Mouse (Mus musculus) embryonic facial prominence, embryonic 15.5 days (tissue): ENCODE data around the gene Mtx3. TPM values are rescaled to one million over a fixed set of nuclear protein-coding genes. Genes with fewer than 3 reads are reported as not detected.

Source experiments
- ATAC-seq: fragments of 200-750 bp; cut with Nextera tagmentation; 2 replicates; pipeline ENCODE4 v1.8.0; 2017; ENCODE audit warnings: low read depth, moderate TSS enrichment; ENCODE audit not compliant: insufficient number of reproducible peaks, low FRiP score, low TSS enrichment
- H3K27ac ChIP-seq: fragments of 300-500 bp; sonication (generic); replicated peaks from 2 replicates; pipeline ENCODE4 v1.5.1; 2015; ENCODE audit warnings: mild to moderate bottlenecking, inconsistent platforms
- H3K27me3 ChIP-seq: fragments of 300-500 bp; sonication (generic); 2 replicates; pipeline ENCODE4 v1.6.1; 2015; ENCODE audit warnings: inconsistent platforms
- H3K36me3 ChIP-seq: fragments of 300-500 bp; sonication (generic); 2 replicates; pipeline ENCODE4 v1.6.1; 2015; ENCODE audit warnings: mild to moderate bottlenecking, inconsistent platforms
- H3K4me1 ChIP-seq: fragments of 300-500 bp; sonication (generic); 2 replicates; pipeline ENCODE4 v1.6.1; 2015; ENCODE audit warnings: inconsistent platforms
- H3K4me2 ChIP-seq: fragments of 300-500 bp; sonication (generic); replicated peaks from 2 replicates; pipeline ENCODE4 v1.6.1; 2015; ENCODE audit warnings: mild to moderate bottlenecking, inconsistent platforms
- H3K4me3 ChIP-seq: fragments of 300-500 bp; sonication (generic); replicated peaks from 2 replicates; pipeline ENCODE4 v1.5.1; 2015; ENCODE audit warnings: mild to moderate bottlenecking, inconsistent platforms
- H3K9ac ChIP-seq: fragments of 300-500 bp; sonication (generic); 2 replicates; pipeline ENCODE4 v1.6.1; 2015; ENCODE audit warnings: inconsistent platforms
- H3K9me3 ChIP-seq: fragments of 300-500 bp; sonication (generic); replicated peaks from 2 replicates; pipeline ENCODE4 v1.6.1; 2016; ENCODE audit warnings: inconsistent platforms
- WGBS: fragments of 180-500 bp; shearing (Covaris S2); methylation state at CpG from one replicate; pipeline ENCODE4 v1.1.7; 2015; 5-methylcytosine and 5-hydroxymethylcytosine counted together
- polyA plus RNA-seq: library from polyadenylated mRNA; unstranded; fragments of >200 nt; fragmentation: Nextera tagmentation; extraction: Ambion mirVana; gene quantifications from 2 replicates; pipeline ENCODE4 v1.2.1, GENCODE M21; 2015

Mtx3 gene
- polyA plus RNA-seq, 1 experiment from 2014 or later: 3.8 TPM

DNA sequence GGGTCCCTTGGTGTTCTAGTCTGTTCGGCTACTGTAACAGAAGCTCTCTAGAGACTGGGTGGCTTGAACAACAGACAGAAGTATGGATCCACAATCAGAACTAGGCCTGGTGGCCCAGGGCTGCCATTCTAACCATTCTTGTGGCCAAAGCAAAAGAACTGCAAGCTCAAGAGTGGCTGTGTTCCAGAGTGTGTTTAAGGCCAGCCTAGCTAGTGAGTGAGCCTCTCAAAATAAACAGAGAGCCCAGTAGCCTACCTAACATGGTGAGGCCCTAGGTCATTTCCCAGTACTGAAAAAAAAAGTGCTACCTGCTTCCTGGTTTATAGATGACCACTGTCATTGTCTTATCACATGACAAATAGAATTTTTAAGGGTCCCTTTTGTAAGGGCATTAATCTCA, 39.6 kb downstream of the Mtx3 start:
- Histone ChIP-seq H3K4me1 (no peaks in the 10 kb centered on the region), H3K4me2 (no peak overlapping the region), H3K9me3 (no peaks in the 10 kb centered on the region), H3K27me3 (no peaks in the 10 kb centered on the region), H3K36me3 (no peaks in the 10 kb centered on the region), H3K4me3 (no peak overlapping the region), H3K27ac (no peak overlapping the region), H3K9ac (no peak overlapping the region)
- 71% methylated on average over 1 of the region's 1 CpGs for WGBS
- no peak for ATAC-seq

DNA sequence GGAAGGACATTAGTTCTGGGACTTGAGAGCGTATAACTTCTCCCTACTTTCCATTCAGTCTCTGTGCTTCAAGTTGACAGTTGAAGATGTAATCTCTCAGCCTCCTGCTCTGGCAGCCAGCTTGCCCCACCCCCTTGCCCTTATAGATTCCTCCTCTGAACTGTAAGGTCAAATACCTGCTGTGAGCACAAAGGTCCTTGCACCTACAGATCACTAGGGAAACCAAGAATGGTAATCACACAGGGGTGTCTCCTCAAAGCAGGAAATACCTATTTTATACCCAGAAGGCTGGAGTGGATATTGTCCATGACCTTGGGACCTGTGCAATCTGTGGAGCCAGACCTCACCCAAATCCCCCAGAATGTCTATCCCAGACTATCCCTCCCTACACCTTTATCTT, 40.4 kb downstream of the Mtx3 start:
- Histone ChIP-seq H3K27me3 (no peaks in the 10 kb centered on the region), H3K4me2 (no peak overlapping the region), H3K36me3 (no peaks in the 10 kb centered on the region), H3K27ac (no peak overlapping the region), H3K4me3 (no peak overlapping the region), H3K9me3 (no peaks in the 10 kb centered on the region), H3K9ac (no peak overlapping the region), H3K4me1 (no peaks in the 10 kb centered on the region)
- 71% methylated on average over 1 of the region's 1 CpGs for WGBS
- ATAC-seq: no peak

- H3K27ac ChIP-seq: no peak overlapping the region
- WGBS: 57% methylated on average over 6 of the region's 6 CpGs
- H3K4me2 ChIP-seq: no peak overlapping the region
- no peak for ATAC-seq
- no peak overlapping the region for H3K9ac ChIP-seq
- no peaks in the 10 kb centered on the region for H3K36me3 ChIP-seq
- no peaks in the 10 kb centered on the region for H3K4me1 ChIP-seq
- no peaks in the 10 kb centered on the region for H3K9me3 ChIP-seq
- no peak overlapping the region for H3K4me3 ChIP-seq
- no peaks in the 10 kb centered on the region for H3K27me3 ChIP-seq
Measured at GRCm38 (mm10) chr13:92899087-92899486, 54.5 kb downstream of the Mtx3 start.

GRCm38 (mm10) chr13:92903291-92903690, 58.7 kb downstream of the Mtx3 start:
- Histone ChIP-seq H3K36me3 (no peaks in the 10 kb centered on the region), H3K4me1 (no peaks in the 10 kb centered on the region), H3K27ac (no peak overlapping the region), H3K9ac (no peak overlapping the region), H3K9me3 (no peaks in the 10 kb centered on the region), H3K4me2 (no peak overlapping the region), H3K27me3 (no peaks in the 10 kb centered on the region), H3K4me3 (no peak overlapping the region)
- ATAC-seq: no peak
- 68% methylated on average over 4 of the region's 4 CpGs for WGBS

- no peak for ATAC-seq
- no peaks in the 10 kb centered on the region for H3K27me3 ChIP-seq
- H3K4me3 ChIP-seq: no peak overlapping the region
- WGBS: 78% methylated on average over 5 of the region's 5 CpGs
- H3K9me3 ChIP-seq: no peaks in the 10 kb centered on the region
- H3K36me3 ChIP-seq: no peaks in the 10 kb centered on the region
- no peaks in the 10 kb centered on the region for H3K4me1 ChIP-seq
- H3K27ac ChIP-seq: no peak overlapping the region
- no peak overlapping the region for H3K9ac ChIP-seq
- no peak overlapping the region for H3K4me2 ChIP-seq
Measured at GRCm38 (mm10) chr13:92905944-92906343, 61.4 kb downstream of the Mtx3 start.

DNA sequence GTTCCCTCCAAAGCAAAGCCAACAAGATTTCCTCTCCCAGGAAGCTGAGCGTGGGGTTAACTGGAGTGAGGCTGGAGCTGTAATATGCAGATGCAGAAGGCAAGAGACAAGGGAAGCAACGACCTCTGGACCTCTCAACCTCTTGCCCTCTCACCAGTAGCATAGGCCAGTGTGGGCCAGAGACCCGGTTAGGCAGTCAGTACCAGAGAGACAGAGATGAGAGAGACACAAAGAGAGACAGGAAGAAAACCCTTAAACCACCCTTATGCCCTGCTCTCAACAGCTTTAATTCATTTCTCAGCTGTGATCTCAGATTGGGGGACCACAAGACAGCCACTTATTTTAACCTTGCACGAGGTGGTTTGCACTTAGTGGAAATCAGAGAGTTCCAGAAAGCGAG, 62.8 kb downstream of the Mtx3 start:
- Histone ChIP-seq H3K9me3 (no peaks in the 10 kb centered on the region), H3K4me2 (no peak overlapping the region), H3K27ac (no peak overlapping the region), H3K27me3 (no peaks in the 10 kb centered on the region), H3K4me3 (no peak overlapping the region), H3K4me1 (no peaks in the 10 kb centered on the region), H3K36me3 (no peaks in the 10 kb centered on the region), H3K9ac (no peak overlapping the region)
- no peak for ATAC-seq
- WGBS: 46% methylated on average over 5 of the region's 5 CpGs

Other genes starting within 250 kb of the Mtx3 start
- 18.8 and 20.0 TPM in 2 replicates for gene Serinc5, start 233.7 kb upstream of the Mtx3 start, polyA plus RNA-seq
- 30.8 and 51.3 TPM in 2 replicates for gene Thbs4, start 49.9 kb upstream of the Mtx3 start, polyA plus RNA-seq